Mouse (Mus musculus): Measurements from ENCODE around the gene Gpr108. TPM values are rescaled to one million over a fixed set of nuclear protein-coding genes. Genes with fewer than 3 reads are reported as not detected.
A peak's percentile ranks its signal among the peaks of the same experiment; 100 is the strongest.

Gpr108 gene
- polyA plus RNA-seq, 1 experiment from 2014 or later = 16.2 TPM

DNA sequence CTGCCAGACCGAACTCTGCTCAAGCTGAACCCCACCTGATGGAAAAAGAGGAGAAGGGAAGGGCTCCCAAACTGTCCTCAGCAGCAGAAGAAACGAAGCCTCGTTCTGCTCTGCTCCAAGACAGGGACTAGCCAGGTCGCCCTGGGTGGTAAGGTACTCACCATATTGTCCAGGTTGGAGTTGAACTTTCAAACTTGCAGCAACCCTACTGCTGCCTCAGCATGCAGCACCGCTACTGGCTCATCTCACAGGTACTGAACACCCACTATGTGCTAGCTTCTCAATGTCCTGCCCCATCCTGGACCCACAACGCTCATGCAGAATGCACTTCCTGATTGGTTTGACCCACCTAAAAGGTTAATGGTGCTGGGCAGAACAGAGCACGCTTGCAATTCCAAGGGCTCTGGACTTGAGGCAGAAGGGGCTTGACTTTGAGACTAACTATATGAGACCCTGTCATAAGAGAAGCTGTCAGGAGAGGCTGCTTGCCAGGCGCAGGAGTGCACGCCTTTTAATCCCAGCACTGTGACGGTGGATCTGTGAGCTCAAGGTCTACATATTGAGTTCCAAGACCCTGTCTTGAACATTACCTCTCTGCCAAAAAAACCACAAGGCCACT, 2.8 kb downstream of the Gpr108 start:
- no peak for ATAC-seq
- no peaks in the 10 kb centered on the region for H3K4me1 ChIP-seq (replicated peaks; ENCODE audit: control insufficient read depth, insufficient read depth, low read length)
- H3K9me3 ChIP-seq (ENCODE audit: control insufficient read depth) = no peaks in the 10 kb centered on the region
- no peak for TF ChIP-seq CTCF (IDR thresholded peaks at IDR 0.05; ENCODE audit: low read depth)
- no peak overlapping the region for H3K27ac ChIP-seq (ENCODE audit: low read depth, low read length)
- H3K36me3 ChIP-seq (ENCODE audit: control insufficient read depth, insufficient read depth) = peaks cover 13% of the 10 kb centered on the region
- no peak overlapping the region for H3K9ac ChIP-seq (ENCODE audit: low read depth, low read length)
- H3K4me2 ChIP-seq (replicated peaks; ENCODE audit: low read depth) = no peak overlapping the region
- H3K27me3 ChIP-seq (replicated peaks; ENCODE audit: control insufficient read depth, insufficient read depth, low read length) = no peaks in the 10 kb centered on the region
- H3K4me3 ChIP-seq (ENCODE audit: low read depth, low read length) = no peak overlapping the region
- whole genome bisulfite sequencing = 87% methylated on average over 10 of the region's 10 CpGs

DNA sequence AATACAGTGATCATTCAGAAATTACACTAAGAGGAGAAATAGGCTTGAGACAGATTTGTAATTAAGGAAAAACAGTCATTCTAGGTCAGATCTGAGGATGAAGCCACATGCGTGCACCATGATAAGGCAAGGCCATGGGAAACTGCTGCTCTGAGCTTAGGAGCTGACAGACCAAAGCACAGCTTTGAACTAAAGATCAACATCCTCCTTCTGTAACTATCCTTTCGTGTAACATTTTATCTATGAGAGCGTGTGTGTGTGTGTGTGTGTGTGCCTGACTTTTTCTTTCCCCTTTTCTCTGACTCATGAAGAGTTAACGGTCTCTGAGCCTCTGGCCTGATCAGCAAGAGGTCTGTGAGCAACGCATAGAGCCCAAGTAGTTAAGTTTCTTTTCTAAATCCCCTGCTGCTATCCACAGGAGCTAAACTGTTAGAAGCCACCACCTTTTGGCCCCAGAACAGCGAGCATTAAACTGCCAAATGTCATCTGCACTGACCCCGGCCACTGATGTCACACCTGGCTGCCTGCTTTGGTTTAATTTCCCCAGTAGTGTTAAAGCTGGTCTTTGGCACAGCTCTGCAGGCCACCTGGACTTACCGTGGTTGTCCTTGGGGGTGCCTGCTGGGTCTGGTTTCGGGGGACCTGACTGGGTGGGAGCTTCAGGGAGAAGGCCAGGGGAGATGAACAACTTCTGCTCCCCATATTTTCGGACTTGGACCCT, 4.4 kb downstream of the Gpr108 start:
- Histone ChIP-seq H3K4me2 (replicated peaks; ENCODE audit: low read depth) (no peak overlapping the region), H3K9ac (ENCODE audit: low read depth, low read length) (no peak overlapping the region), H3K27me3 (replicated peaks; ENCODE audit: control insufficient read depth, insufficient read depth, low read length) (no peaks in the 10 kb centered on the region), H3K36me3 (ENCODE audit: control insufficient read depth, insufficient read depth) (peaks cover 13% of the 10 kb centered on the region), H3K27ac (ENCODE audit: low read depth, low read length) (no peak overlapping the region), H3K4me3 (ENCODE audit: low read depth, low read length) (no peak overlapping the region), H3K9me3 (ENCODE audit: control insufficient read depth) (no peaks in the 10 kb centered on the region), H3K4me1 (replicated peaks; ENCODE audit: control insufficient read depth, insufficient read depth, low read length) (no peaks in the 10 kb centered on the region)
- TF ChIP-seq CTCF (IDR thresholded peaks at IDR 0.05; ENCODE audit: low read depth) = no peak
- no peak for ATAC-seq
- 76% methylated on average over 10 of the region's 10 CpGs for WGBS

DNA sequence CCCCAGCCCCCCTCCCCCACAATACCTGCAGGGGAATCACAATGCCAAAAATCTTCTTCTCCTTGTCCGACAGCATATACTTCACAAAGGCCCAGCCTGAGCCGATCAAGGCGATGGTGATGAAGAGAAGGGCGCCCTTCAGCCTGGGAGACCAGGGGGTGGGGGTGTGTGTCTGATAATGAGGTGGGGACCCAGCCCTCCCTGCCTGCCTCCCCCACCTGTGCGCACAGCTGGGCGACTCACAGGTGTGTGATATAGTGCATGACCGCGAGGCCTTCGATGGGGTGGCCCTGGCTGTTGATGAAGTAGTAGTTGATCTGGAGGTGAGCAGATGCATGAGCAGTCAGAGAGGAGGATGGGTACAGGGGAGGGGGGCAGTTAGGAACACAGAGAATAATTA, 11.1 kb downstream of the Gpr108 start:
- Histone ChIP-seq H3K4me1 (replicated peaks; ENCODE audit: control insufficient read depth, insufficient read depth, low read length) (no peaks in the 10 kb centered on the region), H3K9ac (ENCODE audit: low read depth, low read length) (no peak overlapping the region), H3K9me3 (ENCODE audit: control insufficient read depth) (no peaks in the 10 kb centered on the region), H3K4me2 (replicated peaks; ENCODE audit: low read depth) (0 out of 2 replicates have a peak overlapping the region, but pooled peaks have one; percentile 68), H3K27me3 (replicated peaks; ENCODE audit: control insufficient read depth, insufficient read depth, low read length) (no peaks in the 10 kb centered on the region), H3K27ac (ENCODE audit: low read depth, low read length) (no peak overlapping the region), H3K36me3 (ENCODE audit: control insufficient read depth, insufficient read depth) (peaks cover 44% of the 10 kb centered on the region), H3K4me3 (ENCODE audit: low read depth, low read length) (no peak overlapping the region)
- ATAC-seq = no peak
- WGBS = 93% methylated on average over 9 of the region's 9 CpGs
- no peak for TF ChIP-seq CTCF (IDR thresholded peaks at IDR 0.05; ENCODE audit: low read depth)

DNA sequence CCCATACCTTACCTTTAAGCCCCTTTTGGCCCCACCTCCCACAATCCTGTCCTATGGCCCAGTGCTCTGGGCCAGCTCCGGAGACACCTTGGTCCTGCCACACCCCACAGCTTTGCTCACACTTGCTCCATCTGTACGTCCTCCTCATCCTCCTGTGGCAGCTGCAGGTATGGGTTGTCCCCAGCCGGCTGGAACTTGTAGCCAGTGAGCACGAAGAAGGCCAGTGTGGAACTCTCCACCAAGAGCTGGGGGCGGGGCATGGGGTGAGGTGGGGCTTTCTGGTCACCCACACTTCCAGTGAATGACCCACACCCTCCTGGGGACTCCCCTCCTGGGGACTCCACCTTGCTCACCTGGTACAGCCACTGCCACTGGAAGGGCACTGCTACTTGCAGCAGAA, 12.4 kb downstream of the Gpr108 start:
- H3K9ac ChIP-seq (ENCODE audit: low read depth, low read length) = no peak overlapping the region
- ATAC-seq = no peak; the same call in 1 of the 2 replicates
- no peak overlapping the region for H3K27ac ChIP-seq (ENCODE audit: low read depth, low read length)
- H3K36me3 ChIP-seq (ENCODE audit: control insufficient read depth, insufficient read depth) = peaks cover 38% of the 10 kb centered on the region
- H3K9me3 ChIP-seq (ENCODE audit: control insufficient read depth) = no peaks in the 10 kb centered on the region
- 66% methylated on average over 5 of the region's 5 CpGs for WGBS
- peak overlapping the region; percentile 37; the same call in 1 of the 2 replicates for H3K4me3 ChIP-seq (ENCODE audit: low read depth, low read length)
- no peak for TF ChIP-seq CTCF (IDR thresholded peaks at IDR 0.05; ENCODE audit: low read depth)
- peak overlapping the region; percentile 68 for H3K4me2 ChIP-seq (replicated peaks; ENCODE audit: low read depth)
- peaks cover 6% of the 10 kb centered on the region; the same call in 1 of the 2 replicates for H3K4me1 ChIP-seq (replicated peaks; ENCODE audit: control insufficient read depth, insufficient read depth, low read length)
- H3K27me3 ChIP-seq (replicated peaks; ENCODE audit: control insufficient read depth, insufficient read depth, low read length) = no peaks in the 10 kb centered on the region

DNA sequence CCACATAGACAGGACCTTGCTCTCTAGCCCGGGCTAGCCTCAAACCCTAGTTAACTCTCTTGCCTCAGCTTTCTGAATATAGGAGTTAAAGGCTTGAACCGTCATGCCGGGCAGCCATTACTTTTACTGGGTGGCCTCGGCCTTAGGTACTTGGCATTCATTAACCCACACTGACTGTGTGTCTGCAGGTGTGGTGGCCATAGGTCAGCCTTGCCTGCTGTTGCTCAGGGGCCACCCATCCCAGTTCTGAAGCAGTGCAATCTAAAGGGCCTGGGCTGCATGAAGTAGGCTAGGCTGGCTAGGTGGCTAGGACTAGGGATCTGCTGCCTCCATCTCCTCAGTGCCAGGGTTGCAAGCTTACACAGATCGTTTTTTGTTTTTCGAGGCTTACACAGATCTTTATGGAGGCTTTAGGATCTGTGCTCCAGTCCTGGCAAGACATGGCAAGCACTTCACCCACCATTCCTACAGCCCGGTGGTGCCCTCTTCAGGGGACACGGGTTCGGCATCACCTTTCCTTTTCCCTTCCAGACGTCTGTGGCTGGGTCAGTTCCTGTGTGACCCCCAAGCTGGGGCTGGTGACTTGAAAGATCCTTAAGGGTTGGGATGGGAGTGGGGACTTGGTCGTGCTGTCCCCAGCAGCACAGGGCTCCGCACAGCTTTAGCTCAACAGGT, 13.9 kb downstream of the Gpr108 start:
- peak; percentile 84 for ATAC-seq
- Histone ChIP-seq H3K9me3 (ENCODE audit: control insufficient read depth) (no peaks in the 10 kb centered on the region), H3K4me3 (ENCODE audit: low read depth, low read length) (peak overlapping the region; percentile 37), H3K27me3 (replicated peaks; ENCODE audit: control insufficient read depth, insufficient read depth, low read length) (no peaks in the 10 kb centered on the region), H3K4me2 (replicated peaks; ENCODE audit: low read depth) (peak overlapping the region; percentile 68), H3K4me1 (replicated peaks; ENCODE audit: control insufficient read depth, insufficient read depth, low read length) (peaks cover 6% of the 10 kb centered on the region; the same call in 1 of the 2 replicates), H3K9ac (ENCODE audit: low read depth, low read length) (peak overlapping the region; percentile 68), H3K36me3 (ENCODE audit: control insufficient read depth, insufficient read depth) (peaks cover 38% of the 10 kb centered on the region), H3K27ac (ENCODE audit: low read depth, low read length) (peak overlapping the region; percentile 94)
- peak; percentile 57 for TF ChIP-seq CTCF (IDR thresholded peaks at IDR 0.05; ENCODE audit: low read depth)
- 39% methylated on average over 12 of the region's 12 CpGs for WGBS

DNA sequence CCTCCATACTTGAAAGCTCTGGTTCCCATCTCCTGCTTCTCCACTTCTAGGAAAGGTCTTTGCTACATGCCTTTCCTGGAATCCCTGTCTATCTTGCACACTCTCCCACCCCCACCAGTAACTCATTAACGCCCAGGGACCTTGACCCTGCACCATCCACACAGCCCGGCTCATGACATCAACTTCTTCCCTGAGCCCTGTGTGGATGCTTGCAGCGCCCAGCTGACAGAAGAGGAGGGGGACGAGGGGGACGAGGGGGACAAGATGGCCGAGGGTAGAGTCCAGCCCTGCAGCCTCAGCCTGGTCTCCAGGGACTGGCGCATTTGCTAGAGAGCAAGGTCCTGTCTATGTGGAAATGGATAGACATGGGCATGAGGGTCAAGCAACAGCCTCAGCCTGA, 15.2 kb downstream of the Gpr108 start:
- peak; percentile 79 for ATAC-seq
- H3K36me3 ChIP-seq (ENCODE audit: control insufficient read depth, insufficient read depth) = peaks cover 33% of the 10 kb centered on the region
- H3K9me3 ChIP-seq (ENCODE audit: control insufficient read depth) = no peaks in the 10 kb centered on the region
- TF ChIP-seq CTCF (IDR thresholded peaks at IDR 0.05; ENCODE audit: low read depth) = no peak
- no peaks in the 10 kb centered on the region for H3K27me3 ChIP-seq (replicated peaks; ENCODE audit: control insufficient read depth, insufficient read depth, low read length)
- H3K27ac ChIP-seq (ENCODE audit: low read depth, low read length) = peak overlapping the region; percentile 94
- H3K4me3 ChIP-seq (ENCODE audit: low read depth, low read length) = peak overlapping the region; percentile 37
- WGBS = 17% methylated on average over 7 of the region's 7 CpGs
- H3K9ac ChIP-seq (ENCODE audit: low read depth, low read length) = peak overlapping the region; percentile 68
- H3K4me2 ChIP-seq (replicated peaks; ENCODE audit: low read depth) = peak overlapping the region; percentile 68
- peaks cover 6% of the 10 kb centered on the region; the same call in 1 of the 2 replicates for H3K4me1 ChIP-seq (replicated peaks; ENCODE audit: control insufficient read depth, insufficient read depth, low read length)

All from intestine, postnatal 0 days (tissue).